Mouse (Mus musculus): ENCODE data around the gene Mical2.
A peak's percentile ranks its signal among the peaks of the same experiment; 100 is the strongest.

Gene Mical2

DNA sequence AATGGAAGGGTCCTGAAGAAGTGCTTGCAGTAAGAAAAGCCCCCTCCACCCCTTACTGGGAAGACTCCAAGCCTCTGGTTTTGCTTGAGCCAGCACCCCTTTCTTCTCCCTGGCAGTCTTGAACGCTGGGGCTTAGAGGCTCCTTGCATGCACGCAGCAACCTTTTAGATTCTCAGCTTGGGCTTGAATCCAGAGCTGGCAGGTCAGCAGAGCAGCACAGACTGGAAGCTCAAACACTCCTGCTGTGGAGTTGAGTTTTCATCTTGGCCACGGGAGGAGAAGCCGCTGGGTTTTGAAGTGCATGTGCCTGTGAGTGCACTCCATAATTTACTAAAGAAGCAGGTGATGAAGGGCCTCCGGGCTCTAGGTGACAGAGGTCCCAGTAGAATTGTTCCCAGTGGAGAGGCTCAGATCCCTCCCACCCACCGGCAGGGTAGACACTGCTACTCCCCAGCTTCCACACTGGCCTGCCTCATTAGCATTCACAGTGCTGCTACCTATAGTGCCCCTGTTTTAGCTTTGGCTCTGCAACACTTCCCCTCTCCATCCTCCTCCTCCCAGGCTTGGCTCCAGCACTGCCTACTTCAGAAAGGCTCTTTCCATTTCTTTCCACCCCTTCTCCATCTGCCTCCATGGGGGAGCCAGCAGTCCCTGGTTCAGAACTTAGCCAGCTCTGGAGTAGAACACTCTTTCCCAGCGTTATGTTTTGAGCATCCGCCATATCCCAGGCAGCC, 15.7 kb downstream of the Mical2 start:
- peak; percentile 93 for DNase-seq (ENCODE audit: low read depth, low spot score)

GRCm38 (mm10) chr7:112241945-112242329, 16.3 kb downstream of the Mical2 start:
- peak; percentile 88 for DNase-seq (ENCODE audit: low read depth, low spot score)

- DNase-seq (ENCODE audit: low read depth, low spot score): no peak
Observed at GRCm38 (mm10) chr7:112242587-112242986, 16.9 kb downstream of the Mical2 start.

DNA sequence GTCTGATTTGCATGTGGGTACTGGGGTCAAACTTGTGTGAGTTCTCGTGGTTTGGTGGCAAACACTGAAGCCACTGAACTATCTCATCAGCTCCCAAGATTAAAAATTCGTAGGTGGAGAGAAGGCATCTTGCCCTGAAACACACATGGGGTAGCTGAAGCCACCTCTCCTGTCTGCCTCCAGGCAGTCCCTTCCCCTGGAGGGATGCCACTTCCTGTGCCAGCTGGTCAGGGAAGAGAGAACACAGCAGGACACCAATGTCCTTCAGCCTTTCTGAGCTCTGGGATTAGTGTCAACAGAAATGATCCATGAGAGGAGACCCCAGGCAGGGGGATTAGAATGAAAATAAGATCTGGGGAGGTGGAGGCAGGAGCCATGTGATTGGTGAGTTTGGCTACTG, 18.4 kb downstream of the Mical2 start:
- DNase-seq (ENCODE audit: low read depth, low spot score): peak; percentile 67

GRCm38 (mm10) chr7:112244683-112245082, 19.0 kb downstream of the Mical2 start:
- no peak for DNase-seq (ENCODE audit: low read depth, low spot score)

GRCm38 (mm10) chr7:112245839-112246438, 20.3 kb downstream of the Mical2 start:
- DNase-seq (ENCODE audit: low read depth, low spot score): no peak

DNA sequence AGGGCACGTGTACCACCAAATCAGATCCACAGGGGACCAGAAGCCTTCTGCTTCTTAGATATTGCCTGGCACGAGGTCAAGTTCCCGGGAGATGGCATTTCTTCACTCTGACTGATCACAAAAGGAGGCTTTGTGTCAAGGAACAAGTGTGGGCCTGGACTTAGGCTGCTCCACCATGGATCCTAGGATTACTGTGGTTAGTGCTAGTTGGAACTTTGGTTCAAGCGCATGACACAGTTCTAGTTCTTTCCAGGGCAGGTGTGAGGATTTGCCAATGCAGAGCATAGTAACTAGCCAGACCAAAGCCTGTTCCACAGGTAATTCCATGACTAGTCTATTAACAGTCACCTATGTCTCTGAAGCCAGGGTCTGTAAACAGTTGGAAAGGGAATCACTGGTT, 20.8 kb downstream of the Mical2 start:
- no peak for DNase-seq (ENCODE audit: low read depth, low spot score)

- no peak for DNase-seq (ENCODE audit: low read depth, low spot score)
Observed at GRCm38 (mm10) chr7:112247890-112248289, 22.2 kb downstream of the Mical2 start.

GRCm38 (mm10) chr7:112249476-112249875, 23.8 kb downstream of the Mical2 start:
- no peak for DNase-seq (ENCODE audit: low read depth, low spot score)

DNA sequence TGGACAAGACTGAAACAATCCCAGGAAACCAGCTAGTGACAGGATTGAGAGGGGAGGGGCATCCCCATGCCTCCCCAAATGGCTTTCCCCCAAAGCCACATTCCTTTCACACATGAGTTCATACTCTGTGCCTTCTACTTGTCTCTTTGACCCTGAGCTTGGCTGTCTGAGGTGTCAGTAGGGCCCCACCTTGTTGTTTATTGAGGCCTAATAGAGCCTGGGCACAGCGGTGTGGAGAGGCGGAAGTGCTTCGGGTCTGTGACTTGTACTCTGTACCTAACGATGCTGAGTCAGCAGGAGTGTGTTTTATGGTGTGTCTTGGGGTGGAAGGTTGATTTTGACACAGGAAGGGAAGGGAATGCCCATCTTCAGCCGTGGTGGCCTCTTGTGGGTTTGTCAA, 26.4 kb downstream of the Mical2 start:
- DNase-seq (ENCODE audit: low read depth, low spot score): no peak

DNA sequence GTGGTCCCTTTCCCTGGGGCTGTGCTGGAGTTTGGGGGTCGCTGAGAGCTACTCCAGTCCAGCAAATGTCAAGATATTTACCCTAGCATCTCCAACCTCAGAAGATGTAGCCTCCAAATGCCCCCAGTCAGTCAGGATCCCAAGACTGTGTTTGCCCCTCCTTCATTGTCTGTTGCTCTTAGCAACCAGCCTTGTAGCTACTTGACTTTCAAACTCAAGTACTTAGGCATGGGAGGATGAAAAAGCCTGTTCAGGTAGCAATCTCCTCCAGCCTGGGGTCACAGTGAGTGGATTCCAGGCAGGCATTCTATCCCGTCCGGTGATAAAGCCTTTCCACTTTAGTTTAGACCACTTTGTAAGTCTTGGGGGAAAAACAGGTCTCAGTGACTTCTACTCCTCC, 28.6 kb downstream of the Mical2 start:
- DNase-seq (ENCODE audit: low read depth, low spot score): no peak

- DNase-seq (ENCODE audit: low read depth, low spot score): peak; percentile 55
Observed at GRCm38 (mm10) chr7:112255248-112255866, 29.7 kb downstream of the Mical2 start.

DNA sequence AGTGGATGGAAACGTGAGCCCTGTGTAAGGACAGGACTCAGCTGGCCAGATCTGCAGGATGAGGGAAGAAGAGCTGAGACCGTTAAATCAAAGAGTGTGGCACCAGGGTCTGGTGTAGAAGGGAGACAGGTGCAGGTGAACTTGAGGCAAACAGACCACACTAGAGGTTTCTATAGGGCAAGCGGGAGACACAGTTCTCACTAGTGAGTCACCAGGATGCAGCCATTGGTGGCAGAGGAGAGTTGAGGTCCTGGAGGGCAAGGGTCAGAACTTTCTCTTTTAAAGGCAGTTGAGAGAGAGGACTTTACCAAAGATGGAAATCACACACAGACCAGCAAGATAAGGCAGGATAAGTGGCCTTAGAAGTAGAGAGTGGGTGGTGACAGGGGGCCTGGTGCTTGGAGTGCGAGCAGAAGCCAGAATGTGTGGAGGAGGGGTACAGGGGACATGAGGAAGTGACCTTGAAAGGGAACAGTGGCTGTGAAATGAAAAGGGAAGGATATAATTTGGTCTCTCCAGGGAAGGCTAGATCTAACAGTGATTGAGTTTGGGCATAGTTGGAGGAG, 32.8 kb downstream of the Mical2 start:
- no peak for DNase-seq (ENCODE audit: low read depth, low spot score)

GRCm38 (mm10) chr7:112259286-112259685, 33.6 kb downstream of the Mical2 start:
- no peak for DNase-seq (ENCODE audit: low read depth, low spot score)

DNA sequence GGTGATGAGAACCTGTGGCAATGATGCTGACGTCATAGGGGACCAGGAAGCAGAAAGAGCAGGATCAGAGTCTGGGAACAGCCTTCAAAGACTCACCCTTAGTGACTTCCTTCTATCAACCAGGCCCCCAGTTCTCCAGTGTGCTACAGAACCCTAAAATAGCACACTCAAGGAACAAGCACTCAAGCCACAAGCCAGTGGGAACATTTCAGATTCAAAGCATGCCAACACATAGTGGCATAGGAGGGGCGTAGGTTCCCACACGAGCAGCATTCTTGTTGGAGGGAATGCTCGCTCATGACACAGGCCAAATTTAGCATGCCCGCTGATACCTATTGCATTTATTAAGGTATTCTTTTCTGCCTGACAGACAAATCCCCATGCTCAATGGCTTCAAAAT, 35.5 kb downstream of the Mical2 start:
- DNase-seq (ENCODE audit: low read depth, low spot score): peak; percentile 69

DNA sequence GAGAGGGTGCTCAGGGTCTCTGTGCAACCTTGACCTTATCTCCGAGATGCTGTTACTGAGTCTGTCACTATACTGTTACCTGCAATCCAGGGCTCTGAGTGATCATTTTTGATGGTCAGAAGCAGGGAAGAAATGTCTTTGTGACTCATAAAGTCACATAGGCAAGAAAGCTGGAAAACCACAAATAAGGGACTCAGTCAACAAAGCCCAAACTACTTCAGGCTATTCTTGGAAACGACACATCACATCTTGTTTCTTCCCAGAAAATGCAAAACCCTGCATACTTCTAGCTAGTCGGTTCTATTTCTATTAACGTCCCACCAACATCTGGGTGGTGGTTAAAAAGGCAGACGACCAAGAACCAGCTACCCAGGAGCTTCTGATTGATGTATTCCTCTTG, 41.6 kb downstream of the Mical2 start:
- DNase-seq (ENCODE audit: low read depth, low spot score): no peak

GRCm38 (mm10) chr7:112268761-112269425, 43.2 kb downstream of the Mical2 start:
- no peak for DNase-seq (ENCODE audit: low read depth, low spot score)

DNA sequence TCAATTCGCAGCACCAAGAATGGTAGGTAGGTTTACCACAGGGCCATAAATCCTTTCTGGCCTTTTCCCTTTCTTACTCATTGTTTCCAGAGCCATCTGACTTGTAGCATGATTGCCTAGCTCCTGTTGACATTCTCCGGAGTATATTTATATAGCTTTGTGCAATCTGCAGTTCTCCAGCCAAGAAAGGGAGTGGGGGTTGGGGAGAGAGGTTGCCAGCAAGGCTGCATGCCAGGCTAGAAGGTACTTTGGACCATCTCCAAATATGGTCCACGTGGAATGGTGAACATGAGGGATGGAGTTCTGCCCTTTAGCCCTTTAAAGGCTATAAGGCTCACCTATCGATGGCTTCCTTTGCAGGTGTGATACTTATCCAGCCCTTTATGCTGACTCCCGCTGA, 45.2 kb downstream of the Mical2 start:
- peak; percentile 80 for DNase-seq (ENCODE audit: low read depth, low spot score)

DNA sequence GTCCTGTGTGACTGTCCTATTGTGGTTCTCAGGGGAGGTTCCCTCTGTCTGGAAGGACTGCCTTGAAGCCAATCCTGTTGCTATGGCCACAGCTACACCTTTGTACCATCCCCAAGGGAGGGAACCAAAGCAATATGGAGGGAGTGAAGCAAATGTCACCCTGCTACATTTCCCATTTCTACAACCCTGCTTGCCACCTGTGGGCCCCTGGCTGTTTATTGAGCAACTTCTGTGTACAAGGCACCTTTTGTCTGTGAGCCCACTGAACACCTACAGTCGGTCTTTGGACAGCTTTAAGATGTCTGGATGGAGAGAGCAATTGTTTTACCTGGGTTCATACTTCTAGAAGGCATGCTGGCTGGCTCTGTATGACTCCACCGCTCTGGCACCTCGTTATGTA, 46.0 kb downstream of the Mical2 start:
- no peak for DNase-seq (ENCODE audit: low read depth, low spot score)

GRCm38 (mm10) chr7:112272692-112273091, 47.0 kb downstream of the Mical2 start:
- DNase-seq (ENCODE audit: low read depth, low spot score): no peak

DNA sequence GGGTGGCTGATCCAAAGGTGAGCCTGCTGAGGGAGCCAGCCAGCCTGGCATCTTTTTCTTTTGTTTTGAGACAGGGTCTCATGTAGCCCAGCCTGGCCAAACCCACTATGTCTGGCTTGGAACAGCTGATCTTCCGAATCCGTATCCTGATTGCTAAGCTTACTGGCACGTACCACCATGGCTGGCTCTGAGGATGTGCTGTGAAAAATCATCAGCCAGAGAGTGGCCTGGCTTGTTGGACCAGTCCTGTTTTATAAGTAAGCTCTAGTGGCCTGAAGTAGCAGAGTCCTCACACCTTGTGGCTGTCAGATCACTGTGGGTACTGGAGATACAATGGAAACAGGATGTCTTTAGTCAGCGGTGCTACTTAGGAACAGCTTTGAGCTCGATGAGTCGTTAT, 47.8 kb downstream of the Mical2 start:
- DNase-seq (ENCODE audit: low read depth, low spot score): no peak

DNA sequence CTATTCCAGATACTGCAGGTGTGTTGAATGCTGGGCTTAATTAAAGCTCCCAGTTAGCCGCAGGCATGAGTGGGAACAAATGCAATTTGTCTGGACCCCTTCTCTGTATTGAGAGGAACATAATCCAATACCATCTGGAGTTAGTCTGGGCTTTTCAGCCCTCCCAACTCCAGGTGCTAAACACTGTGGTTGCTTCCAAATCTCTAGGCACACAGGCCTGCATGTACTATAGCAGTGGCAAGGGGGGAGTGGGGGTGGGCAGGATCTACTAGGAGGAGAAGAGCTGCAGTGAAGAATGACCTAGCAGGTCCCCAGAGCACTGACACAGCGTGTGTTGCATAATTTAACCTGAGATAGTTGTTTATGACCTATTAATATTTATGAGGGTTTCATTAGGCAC, 49.0 kb downstream of the Mical2 start:
- DNase-seq (ENCODE audit: low read depth, low spot score): no peak

Measured in brain, adult 2 months (tissue).